Mouse (Mus musculus): ENCODE data around the gene Auts2.

Gene Auts2

DNA sequence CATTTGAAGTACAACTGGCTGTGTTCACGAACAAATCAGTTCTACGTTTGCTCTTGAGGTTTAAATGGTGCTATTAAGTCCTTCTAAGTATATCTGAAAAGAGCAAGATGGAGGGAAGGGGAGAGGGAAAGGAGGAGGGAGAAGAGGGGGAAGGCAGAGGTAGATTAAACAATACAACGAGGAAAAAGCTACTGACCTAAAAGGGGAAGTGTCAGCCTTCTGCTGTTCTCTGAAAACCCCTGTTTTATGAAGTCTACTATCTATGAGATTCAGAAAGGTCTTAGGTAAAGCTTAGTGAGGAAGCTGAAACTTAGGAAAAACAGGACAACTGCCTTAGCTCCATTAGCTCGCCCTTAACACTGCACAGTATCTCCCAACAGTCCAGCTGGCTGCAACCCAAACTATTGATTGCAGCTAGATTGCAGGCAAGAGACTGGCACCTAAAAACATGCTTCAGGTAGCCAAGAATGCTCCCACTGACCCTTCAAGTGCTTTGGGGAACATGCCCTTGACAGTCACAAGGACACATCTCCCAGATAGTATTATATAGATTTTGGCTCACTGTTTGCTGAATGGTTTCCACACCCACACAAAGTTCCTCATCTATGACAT lies 157.8 kb downstream of the Auts2 start:
- DNase-seq, result no peak

DNA sequence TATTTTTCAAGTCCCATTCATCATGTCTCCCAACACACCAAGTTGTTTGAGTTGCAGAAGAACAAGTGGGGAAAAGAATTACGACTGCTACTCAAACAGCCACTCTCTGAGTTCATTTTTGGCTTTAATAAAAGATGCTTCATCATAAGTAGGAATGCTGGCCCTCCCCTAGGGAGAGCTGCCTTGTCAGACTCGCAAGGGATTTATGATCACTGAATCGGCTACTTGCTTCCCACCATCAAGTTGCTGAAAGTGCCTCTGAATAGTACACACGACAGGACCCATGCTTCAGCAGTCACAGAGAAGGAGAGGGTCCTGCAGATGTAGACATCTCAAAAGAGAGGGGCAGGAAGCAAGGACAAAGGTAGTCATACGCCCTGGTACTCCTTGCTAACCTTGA lies 162.9 kb downstream of the Auts2 start:
- DNase-seq, result no peak

DNA sequence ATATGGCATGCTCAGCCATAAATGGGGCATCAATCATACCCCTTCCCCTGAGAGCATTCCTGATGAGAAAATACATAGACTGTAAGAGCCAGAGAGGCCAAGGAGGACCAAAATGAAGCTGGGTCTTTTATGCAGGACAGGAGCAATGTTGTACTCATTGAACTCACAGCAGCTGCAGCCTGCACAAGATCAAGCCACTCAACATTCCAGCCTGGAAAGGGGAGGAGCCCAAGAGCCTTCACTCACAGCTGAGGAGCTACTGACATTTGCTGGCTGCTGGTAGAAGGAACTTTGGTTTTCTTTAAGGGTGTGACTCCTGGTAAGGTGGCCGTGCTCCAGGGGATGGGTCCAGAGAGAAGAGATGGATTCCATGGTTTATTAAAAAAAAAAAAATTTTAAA lies 164.2 kb downstream of the Auts2 start:
- DNase-seq, result no peak

DNA sequence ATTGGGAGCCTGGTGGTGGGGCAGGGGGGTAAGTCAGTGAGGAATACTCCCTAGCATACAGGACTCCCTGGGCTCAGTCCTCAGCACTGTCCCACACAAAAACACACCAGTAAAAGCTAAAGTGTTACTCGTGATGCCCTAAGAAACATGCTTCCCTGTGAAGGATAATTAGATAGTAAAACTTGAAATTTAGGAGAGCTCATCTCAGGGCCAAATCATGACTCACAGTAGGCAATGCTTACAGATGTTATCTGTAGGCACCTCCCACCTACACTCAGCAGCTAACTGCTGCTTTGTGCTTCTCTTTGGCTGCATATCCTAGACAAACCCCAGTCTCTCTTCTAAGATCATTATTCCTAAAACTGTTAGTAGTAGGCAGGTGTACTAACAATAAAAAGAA lies 168.0 kb downstream of the Auts2 start:
- no peak for DNase-seq

DNA sequence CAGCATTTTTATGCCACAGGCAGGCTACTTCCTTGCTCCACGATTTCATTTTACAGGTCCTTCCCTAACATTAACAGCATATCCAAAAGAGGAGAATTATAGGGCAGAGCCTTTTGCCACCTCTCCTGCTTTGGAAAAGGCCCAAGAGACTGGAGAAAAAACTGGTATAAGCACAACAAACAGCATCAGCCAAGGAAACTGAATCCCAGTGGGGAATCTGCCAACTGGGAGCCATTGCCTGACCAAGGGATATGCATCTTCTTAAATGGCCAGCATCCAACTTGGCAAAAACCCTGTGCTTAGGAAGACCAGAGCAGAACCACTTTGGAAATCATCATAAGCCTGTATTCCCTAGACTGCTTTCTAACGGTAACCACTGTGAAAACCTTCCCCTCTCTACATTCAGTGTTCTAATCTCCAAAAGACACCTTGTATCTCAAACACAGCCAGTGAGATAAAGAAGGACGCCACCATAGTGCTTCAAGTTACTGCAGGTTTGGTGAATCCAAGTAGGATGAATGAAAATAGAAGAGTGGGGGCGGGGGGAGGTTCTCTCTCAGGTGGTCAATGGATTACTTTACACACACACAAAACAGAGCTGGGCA lies 169.6 kb downstream of the Auts2 start:
- DNase-seq, result peak; percentile 64 to 75

DNA sequence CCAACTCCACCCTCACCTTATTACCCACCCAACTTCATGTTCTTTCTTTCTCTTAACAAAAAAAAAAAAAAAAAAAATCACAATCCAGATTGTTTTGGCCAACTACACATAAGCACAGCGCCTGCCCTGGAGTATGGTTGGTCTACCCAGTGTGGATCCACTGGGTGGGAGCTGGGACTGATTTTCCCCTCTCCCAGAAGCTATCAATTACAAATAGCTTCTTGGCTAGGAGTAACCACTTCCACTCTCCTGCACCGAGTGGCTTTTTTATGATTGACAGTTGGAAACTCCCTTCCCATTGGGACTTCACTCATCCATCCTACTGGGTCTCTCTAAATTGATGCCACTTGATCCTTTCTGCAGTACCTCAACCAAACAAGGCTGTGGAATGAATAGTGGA lies 170.5 kb downstream of the Auts2 start:
- DNase-seq, result no peak

DNA sequence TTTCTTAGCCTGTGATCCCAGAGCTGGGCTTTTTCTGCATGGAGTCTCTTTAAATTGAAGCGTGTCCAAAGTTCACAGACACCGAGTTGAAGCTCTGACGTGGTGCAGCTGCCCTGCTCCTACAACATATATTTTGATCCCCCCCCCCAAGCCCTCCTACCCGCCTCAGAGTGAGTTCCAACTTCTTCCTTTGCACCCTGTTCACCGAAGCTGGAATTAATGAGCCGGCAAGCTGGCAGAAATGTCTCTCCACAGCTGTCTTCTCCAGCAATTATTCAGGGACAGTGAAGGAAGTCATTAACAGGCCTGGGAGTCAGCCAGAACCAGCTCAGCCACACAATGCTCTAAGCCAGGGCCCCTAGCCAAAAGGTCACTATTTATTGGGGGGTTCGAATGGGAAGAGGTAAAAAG lies 174.5 kb downstream of the Auts2 start:
- DNase-seq, result peak in 1 of 2 experiments; percentile 44

DNA sequence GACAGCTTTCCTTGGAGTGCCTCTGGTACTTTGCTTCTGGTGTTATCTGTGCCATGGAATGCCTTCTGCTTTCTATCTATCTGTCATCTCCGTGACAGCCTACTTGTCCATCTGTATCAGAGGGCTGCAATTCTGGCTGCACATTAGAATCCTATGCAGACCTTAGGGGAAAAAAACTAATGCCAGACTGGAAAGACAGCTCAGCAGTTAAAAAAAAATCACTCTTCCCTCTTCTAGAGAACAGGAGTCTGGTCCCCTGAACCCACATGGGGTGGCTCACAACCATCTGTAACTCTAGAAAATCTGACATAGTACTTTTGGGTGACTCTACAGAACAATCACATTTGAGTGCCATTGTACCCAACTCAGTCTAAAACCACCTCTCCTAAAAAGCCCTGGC lies 181.9 kb downstream of the Auts2 start:
- DNase-seq, result no peak

DNA sequence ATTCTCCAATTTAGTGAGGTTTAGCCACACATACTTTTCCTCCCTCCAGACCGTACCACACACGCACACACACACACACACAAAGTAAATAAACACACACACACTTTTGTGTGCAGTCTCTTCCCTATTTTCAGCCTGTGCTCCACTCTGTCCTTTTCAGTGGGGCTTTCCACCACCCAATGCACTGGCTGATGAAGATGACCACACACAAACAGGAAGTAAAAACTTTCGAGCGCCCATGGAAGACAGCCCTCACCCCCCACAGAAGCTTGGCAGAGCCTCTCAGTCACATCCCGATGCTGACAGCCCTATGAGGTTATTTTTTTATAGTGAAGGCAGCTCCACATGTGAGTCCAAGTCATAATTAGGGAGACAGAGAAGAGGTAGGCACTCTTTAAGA lies 185.4 kb downstream of the Auts2 start:
- DNase-seq, result no peak

DNA sequence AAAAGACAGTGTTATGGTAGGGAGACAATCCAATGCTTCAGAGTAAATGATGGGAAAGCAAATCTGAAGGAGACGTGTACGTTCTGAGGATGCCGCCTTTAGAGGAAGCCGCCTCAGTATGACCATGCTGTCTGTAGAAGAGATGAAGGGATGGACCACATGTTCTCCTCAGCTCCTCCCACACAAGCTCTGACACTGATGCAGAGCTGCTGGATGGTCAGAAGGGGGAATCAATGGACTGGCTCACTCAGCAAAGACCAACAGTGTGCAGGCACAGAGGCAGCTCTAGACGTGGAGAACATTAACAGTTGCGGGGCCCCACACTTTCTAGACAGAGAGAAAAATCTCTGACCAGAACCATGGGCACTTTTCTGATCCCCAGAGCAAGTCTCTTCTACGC lies 187.2 kb downstream of the Auts2 start:
- no peak for DNase-seq

DNA sequence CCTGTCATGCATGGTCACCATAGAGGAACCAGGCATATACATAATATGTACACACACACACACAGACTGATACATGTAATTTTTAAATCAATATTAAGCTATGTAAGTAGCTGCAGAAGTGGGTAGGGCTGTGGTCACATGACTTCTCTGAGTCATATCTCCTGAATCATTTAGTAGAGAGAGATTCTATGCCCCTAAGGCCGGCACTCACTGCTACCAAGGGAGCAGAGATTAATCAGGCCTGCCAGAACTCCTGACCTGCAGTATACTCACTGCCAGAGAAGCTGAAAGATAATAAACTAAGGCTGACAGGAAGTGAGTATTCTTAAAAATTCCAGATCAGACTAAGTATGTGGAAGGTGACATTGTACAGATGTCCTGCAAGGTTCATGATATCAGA lies 190.7 kb downstream of the Auts2 start:
- DNase-seq, result no peak

DNA sequence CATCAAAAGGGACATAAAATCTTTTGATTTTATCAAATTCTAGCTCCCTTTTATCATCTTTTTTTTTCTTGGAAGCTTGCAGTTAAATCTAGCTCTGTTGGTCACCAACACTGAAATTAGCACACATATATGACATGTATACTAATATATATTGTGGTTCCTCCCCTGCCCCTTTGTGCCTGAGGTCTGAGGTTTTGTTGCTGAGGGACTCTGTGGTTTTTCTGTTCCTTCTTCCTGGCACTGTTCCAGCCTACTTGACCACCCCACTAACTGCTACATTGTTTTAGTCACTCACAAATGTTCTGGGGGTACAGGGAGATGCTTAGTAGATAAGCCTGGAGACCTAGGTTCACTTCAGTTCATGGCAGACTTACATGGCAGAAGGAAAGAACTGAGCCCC lies 192.0 kb downstream of the Auts2 start:
- DNase-seq, result no peak

DNA sequence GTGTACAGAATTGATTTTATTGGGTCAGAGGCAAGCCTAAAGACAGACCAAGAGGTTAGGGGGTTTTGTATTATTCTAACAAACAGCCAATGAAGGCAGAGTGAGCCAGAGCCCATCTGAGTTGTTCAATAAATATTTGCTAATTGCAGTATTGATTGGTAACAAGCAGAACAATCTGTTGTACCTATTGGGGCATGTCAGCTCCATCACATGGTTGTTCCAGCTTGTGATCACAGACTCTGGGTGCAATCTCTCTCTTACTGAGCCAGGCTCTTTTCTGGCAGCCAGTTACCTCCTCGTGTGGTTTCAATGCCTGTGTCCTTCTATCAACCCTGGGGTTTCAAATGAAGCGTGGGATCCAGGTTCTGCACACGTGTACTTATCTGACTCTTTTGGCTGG lies 201.8 kb downstream of the Auts2 start:
- DNase-seq, result no peak

DNA sequence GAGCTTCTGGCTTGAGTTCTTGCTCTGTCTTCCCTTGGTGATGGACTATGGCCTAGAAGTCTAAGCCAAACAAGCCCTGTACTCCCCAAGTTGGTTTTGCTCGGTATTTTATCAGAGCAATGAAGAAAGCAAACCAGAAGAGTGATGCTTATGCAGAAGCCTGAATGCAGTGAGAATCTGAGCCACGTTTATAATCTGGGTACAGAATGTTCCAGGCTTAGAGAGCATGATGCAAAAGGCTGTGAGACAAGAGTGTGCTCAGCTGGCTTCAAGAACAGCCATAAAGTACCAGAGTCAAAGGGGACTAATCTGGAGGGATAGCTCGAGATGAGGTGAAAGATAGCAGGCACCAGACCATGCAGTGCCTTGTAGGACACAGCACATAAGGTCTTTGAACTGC lies 205.5 kb downstream of the Auts2 start:
- no peak for DNase-seq

DNA sequence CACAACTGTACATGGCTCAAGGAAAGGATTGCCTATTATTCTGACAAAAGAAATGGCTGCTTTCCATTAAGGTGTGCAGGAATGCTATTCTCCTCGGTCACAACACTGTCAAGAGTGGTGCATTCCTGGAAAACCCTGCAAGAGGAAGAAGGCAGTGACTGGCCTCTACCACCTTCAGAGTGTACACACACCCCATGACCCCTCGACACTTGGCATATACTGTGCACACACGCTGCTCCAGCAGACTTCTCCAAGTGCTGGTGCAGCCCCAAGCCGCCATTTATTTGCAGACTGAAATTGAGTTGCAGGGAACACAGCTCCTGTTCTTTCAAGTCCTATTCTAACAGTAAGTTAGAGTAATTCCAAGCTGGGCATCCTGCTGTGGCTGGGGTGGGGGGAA lies 207.4 kb downstream of the Auts2 start:
- DNase-seq, result no peak

DNA sequence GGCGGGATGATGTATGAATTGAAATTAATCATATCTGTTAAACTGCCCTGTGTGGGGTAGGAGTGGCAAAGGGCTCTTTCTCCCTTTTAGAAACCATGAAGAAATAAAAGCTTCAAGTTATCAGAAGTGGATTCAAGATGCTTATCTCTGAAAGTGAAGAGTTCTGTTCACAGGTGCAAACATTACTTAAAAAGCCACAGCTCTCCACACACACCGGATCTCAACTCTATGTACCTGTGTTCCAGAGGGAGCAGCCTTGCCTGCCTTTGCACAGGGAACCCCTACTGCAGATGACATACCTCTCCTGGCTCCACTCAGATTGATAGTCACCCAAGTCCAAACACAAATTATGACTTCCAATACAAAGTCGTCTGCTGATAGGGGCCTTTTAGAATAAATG lies 208.3 kb downstream of the Auts2 start:
- no peak for DNase-seq

DNA sequence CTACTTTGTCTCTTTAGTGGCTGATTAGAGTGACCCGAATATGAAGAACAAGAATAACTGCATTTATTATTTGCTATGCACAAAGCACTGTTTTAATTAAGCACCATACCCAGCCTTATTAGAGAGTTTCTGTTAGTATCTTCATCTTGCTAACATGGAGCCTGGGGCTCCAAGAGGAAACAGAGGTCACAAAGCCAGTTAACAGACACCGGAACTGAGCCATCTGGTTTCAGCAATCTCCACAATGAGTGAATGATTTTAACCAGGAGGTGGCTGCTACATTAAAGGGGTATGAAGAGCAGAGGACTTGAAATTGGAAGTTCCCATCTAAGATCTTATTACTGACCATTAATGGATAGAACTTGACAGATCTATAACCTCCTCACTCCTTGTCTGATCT lies 209.4 kb downstream of the Auts2 start:
- DNase-seq, result no peak

DNA sequence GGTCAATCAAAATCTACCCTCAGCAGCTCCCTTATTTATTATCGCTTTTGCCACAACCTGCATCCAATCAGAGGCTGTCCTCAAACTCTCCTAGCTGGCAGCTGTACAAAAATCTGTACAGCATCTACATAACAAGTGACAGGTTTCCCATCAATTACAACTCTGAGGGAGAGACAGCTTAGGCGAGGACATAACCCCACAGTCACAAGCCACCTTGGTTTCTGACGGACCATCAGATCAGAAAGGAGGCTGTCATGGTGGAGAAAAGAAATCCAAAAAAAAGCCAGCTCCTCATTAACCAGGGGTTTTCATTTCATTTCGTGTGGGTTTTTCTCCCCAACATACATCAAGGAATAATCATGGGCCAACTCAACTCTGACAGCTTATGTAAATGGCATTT lies 210.6 kb downstream of the Auts2 start:
- DNase-seq, result no peak

DNA sequence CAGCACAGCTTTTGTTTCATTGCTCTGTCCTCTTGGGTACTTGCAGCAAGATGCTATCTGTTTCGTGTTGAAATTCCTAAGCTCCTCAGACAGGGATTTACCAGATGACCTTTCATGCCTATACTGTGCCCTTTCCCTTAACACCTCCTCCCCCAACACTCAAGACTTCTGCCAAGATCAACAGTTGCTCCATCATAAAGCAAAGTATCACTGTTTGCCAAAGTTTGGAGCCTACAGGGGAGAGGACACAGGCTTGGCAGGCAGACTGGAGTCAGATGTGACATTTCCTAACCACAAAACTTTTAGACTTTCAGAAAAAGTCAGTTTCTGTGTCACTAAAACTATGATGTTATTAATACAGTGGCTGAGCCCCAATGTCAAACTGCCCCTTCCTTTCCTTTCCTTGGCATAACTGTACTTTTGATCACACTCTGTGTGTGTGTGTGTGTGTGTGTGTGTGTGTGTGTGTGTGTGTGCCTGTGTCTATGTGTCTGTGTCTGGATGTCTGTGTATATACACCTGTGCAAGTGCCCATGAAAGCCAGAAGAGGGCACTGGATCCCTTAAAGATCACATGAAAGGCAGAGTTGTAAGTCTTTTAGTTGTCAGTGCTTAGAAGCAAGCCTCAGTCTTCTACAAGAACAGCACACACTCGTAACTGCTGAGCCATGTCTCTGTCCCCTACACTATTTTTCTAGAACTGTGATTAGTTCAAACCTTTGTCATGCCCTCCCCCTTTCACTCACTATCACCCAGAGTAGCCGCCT lies 213.8 kb downstream of the Auts2 start:
- DNase-seq, result no peak

DNA sequence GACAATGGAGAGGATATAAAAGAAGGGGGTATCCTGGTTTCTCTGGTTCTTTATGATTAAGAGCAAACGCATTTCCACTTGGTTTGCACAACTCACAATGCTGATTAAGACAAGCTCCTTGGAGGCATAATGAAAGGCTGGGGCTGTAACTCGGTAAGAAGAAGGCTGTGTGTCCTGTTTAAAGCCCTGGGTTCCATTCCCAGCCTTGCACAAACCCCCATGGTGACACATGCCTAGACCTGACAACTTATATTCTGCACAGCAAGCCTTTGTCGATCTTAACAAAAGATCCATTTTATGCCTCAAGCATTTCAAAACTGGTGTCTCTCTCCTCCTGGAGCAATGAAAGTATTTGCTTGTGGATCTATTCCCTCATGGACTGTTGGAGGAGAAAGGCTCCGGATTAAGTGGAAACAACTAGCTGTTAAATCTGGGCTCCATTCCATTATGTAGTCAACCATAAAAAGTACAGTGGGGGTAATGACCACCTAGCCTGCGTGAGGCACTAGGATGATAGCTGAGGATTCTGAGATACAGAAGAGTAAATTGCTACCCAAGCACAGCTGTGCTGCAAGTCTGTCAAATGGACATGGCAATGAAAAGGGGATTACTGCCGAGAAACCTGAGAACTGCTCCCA lies 218.8 kb downstream of the Auts2 start:
- DNase-seq, result no peak

DNA sequence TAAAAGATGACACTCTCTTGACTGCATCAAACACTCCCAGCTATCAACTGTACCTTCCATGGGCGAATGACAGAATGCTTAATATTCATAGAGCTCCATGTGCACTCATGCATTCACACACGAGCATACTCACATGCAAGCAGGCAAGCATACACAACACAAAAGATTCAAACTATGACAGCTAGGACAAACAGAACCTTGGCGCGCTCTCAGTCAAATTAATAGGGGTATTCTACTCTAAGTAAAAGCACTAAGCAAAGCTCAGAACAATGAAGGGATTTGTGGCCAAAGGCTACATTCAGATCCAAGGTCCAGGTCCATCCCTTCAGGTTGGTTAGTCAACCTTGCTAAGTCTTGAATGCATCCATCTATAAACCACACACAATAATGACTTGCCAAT lies 219.5 kb downstream of the Auts2 start:
- DNase-seq, result no peak

DNA sequence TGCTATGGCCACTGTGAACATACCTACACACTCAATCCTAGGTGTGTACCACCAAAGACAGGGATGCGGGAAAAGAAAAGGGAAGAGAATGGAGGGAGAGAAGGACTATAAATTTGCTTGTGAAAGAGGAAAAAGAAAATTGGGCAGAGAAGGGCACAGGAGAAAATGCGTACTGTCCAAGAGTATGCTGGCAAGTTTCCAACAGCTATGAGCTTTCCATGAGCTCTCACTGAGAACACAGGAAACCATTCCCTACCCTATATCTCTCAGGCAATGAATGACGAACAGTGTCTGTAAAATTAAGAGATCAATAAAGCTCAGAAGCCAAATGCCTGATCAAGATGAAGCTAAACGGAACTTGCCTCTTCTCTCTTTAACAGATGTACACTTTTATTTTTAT lies 220.2 kb downstream of the Auts2 start:
- peak in 1 of 2 experiments; percentile 21 for DNase-seq

DNA sequence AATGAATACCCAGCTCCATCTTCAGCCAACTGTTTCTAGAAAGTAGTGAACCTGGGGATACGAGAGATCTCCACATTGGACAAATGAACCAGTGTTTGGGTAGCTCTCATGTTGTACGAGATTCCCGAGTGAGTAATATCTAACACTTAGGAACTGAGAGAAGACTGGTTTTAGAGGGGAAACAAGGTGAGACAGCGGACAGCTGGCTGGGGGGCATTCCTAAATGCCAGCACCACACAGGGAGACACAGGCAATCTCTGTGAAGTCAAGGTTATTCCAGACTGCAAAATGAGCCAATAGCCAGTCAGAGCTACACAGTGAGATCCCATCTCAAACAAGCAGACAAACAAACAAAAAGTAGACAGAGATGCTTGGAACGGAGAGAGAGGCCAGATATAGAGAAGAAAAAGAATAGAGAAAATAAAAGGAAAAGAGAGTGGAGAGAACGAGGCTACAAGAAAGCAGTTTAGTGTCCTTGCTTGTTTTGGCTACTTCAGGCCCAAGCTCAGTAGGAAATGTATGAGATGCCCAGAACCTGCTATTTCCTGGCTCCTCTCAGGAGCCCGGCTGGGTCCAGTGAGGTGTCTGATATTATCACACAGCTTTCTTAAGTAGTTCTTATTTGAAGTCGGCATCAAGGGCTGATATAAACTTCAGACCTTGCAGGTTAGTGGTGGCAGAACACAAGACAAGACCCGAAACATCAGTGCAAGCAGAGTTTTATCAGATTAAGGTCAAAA lies 224.9 kb downstream of the Auts2 start:
- peak; percentile 54 to 58 for DNase-seq
